Mouse (Mus musculus) brain, embryonic 18.5 days (tissue): ENCODE measurements around the gene Olfr1386.
"Not testable (repeated sequence)": the region's sequence is repeated elsewhere in the genome, so short reads cannot be mapped to it uniquely, and the experiment has no call there.

ENCODE experiments used
- DNase-seq: peaks from one replicate; pipeline ENCODE4 v3.0.0-alpha.2; 2012; ENCODE audit warnings: low read depth, low spot score

Olfr1386 gene

DNA sequence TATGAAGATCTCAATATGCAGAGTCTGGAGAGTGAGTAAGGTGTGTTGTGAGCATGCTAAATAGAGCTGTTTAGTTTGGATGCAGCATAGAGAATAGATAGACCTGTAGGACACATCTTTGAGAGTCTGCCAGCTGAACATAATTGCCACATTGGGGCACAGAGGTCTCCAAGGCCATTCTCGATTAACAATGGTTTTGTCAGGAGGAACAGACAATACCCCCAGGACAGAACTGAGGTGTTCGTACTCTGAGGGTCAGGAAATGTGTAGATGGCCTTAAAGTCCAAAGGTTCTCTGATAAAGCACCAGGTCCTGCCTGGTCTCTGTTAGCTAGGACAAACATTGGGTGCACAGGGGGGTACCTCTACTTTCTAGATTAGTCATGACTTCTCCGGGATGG, at the start of gene Olfr1386:
Olfr1386 (plus strand) TSS at position 301 of the 400 bp plus-strand sequence.
- not testable (repeated sequence) for DNase-seq

DNA sequence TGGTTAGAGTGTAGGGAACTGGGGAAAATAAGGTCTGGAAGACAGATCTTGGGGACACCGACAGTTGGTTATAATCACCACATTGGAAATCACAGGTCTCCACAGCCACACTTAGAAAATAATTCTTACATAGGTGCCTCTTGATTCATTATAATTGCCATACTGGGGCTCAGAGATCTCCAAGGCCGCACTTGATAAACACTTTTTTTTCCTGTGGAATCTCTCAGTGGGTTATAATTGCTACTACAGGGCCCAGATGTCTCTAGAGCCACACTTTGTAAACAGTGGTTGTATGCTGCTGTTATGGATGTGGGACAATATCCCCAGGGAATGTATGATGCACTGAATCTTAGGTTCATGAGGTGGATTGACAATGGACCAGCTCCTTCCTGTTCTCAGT, 42.1 kb upstream of the Olfr1386 start, which contains the start of gene Olfr1389:
Olfr1389 (plus strand) TSS at position 301 of the 400 bp plus-strand sequence.
- no peak for DNase-seq

DNA sequence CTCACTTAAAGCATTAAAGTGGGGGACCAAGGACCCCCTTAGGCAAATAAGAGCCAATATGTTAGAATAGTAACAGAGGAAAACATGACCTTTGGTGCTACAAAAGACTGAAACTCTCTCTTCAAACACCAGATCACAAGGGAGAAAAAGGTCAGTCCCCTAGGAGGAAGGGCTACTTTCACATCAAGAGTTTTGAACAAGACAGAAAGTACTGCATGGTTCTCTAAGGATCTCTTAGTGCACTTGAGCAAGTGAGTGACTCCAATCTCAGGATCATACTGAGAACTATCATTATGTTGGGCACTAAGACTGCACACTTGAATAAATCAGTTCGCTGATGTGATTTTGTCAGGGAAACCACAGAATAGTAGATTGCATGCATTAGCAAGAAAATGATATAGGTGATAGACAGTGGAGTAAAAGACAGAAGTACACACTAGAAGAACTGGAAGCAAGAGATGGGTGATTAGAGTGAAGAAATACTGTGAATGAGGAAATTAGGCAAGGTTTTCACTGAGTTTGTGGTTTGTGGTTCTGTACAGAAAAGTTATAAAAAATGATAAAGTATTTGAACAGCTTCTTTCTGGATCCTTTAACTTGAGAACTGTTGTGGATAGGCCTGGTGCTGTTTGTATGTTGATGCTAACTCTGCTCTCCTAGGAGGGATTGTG, 39.5 kb upstream of the Olfr1386 start:
- no peak for DNase-seq

DNA sequence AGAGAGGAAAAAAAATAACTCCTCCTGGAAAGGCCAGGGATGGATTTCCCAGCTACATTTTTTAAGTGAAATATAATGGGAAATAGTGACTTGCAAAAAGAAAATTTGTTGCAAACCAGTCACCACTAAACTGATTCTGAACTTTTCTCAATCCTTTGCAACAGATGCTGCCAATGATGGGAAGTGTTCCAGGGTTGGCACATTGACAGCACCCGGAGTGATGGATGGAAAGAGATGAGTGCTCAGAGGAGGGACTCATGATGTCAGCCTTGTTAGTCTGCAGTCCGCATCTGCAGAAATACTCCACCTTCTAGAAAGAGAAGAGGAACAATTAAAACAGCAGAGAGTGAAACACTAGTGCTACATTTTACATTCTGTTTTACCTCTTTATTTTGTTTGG, 35.2 kb upstream of the Olfr1386 start:
- no peak for DNase-seq

DNA sequence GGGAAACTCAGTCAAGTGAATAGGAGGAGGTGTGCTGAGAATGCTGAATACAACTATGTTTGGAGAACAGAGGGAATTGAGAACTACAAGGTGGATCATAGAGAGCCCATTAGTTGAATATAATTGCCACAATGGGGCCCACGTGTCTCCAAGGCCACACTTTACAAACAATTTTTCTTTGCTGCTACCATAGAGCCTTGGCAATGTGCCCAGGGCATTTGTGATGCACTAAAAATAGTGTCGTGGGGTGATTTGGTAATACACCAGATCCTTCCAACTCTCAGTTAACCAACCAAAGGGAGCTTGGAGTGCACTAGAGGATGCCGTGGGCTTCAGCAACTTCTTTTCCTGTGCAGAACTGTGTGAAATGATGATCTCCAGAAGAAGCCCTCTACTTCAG, 28.4 kb upstream of the Olfr1386 start, which contains the start of gene Olfr1388:
Olfr1388 (plus strand) TSS at position 214 of the 400 bp plus-strand sequence.
- no peak for DNase-seq

DNA sequence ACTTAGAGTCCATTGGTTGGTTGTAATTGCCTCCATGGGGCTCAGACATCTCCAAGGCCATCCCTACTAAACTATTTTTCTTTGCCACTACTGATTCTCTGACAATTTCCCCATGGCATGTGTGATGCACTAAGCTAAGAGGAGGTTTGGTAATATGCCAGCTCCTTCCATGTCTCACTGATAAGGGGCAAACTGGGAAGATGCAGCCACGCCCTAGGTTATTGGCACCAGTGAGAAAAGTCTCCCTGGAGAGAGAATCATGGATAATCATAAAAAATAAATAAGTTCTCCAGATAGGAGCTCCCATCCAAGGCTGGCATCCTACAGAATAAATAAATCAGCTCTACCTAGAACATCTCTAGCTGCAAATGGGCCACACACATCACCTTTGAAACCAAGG, 9.8 kb upstream of the Olfr1386 start, which contains the start of gene Olfr1387:
Olfr1387 (plus strand) TSS at position 301 of the 400 bp plus-strand sequence.
- DNase-seq = no peak

DNA sequence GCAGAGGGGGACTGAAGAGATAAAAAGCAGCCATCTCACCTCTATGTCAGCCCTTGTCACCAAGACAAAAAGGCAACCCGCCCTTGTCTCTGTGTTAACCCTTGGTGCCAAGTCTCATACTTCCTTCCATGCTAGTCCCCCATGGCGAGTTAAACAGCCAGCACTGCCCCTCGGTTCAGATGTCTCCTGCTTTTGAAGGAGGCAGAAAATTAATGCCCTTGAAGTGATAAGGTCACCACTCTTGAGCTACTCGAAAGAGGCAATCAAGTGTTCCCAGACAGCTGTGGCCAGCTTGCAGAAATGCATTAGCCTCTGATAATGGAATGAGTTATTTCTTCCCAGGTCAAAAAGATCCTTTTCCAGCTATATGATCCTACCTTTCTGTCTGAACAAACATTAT, 21.1 kb downstream of the Olfr1386 start:
- DNase-seq = no peak

DNA sequence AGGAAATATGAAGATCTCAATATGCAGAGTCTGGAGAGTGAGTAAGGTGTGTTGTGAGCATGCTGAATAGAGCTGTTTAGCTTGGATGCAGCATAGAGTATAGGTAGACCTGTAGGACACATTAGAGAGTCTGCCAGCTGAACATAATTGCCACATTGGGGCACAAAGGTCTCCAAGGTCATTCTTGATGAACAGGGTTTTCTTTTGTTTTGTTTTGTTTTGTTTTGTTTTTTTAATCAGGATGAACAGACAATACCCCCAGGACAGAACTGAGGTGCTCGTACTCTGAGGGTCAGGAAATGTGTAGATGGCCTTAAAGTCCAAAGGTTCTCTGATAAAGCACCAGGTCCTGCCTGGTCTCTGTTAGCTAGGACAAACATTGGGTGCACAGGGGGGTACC, 23.9 kb downstream of the Olfr1386 start, which contains the start of gene Olfr1385:
Olfr1385 (plus strand) TSS at position 301 of the 400 bp plus-strand sequence.
- DNase-seq = not testable (repeated sequence)

DNA sequence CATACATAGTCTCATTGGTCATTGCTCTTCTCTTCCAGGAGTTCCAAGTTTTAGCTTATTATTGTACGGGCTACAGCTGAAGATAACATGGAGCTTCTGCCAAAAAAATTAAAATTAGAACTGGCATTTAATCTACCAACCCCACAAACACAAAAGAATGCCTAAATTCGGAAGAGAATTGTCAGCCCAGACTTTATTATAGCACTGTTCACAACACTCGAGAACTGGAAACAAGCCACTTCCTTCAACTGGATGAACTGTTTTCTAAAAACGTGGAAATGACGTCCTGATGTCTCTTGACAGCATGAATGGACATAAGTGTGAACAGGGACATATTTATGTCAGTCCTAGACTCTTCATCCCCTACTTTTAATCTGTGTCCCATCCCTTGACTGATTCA, 53.2 kb downstream of the Olfr1386 start:
- DNase-seq = no peak

DNA sequence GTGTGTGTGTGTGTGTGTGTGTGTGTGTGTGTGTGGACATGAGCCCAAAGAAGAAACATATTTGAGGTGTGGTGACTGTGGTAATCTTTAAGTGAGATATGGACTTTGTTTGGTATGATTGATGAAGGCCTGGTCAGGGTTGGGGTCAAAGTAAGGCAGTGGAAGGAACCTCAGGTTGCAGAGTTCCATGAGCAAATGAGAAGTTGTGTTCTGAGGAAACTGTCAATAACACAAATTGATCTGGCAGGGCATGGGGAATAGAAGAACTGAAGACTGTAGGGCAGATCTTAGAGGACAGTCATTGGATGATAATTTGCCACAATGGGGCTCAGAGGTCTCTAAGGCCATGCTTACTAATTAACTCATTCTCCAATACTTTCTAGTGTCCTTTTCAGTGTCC, 54.5 kb downstream of the Olfr1386 start, which contains the start of gene Olfr1383:
Olfr1383 (plus strand) TSS at position 301 of the 400 bp plus-strand sequence.
- DNase-seq = no peak
